Mouse (Mus musculus) midbrain, embryonic 15.5 days (tissue): ENCODE measurements around the gene Sobp. TPM values are rescaled to one million over a fixed set of nuclear protein-coding genes. Genes with fewer than 3 reads are reported as not detected.

Experiments
- ATAC-seq: fragments of 200-750 bp; cut with Nextera tagmentation; replicated peaks from 2 replicates; pipeline ENCODE4 v1.8.0; 2017; ENCODE audit warnings: moderate TSS enrichment
- H3K27ac ChIP-seq: fragments of 300-500 bp; sonication (generic); 2 replicates; pipeline ENCODE4 v1.5.1; 2015; ENCODE audit warnings: mild to moderate bottlenecking, inconsistent platforms
- H3K27me3 ChIP-seq: fragments of 300-500 bp; sonication (generic); replicated peaks from 2 replicates; pipeline ENCODE4 v1.6.1; 2015; ENCODE audit warnings: inconsistent platforms
- H3K36me3 ChIP-seq: fragments of 300-500 bp; sonication (generic); replicated peaks from 2 replicates; pipeline ENCODE4 v1.6.1; 2015; ENCODE audit warnings: inconsistent platforms
- H3K4me1 ChIP-seq: fragments of 300-500 bp; sonication (generic); 2 replicates; pipeline ENCODE4 v1.6.1; 2015; ENCODE audit warnings: inconsistent platforms
- H3K4me2 ChIP-seq: fragments of 300-500 bp; sonication (generic); 2 replicates; pipeline ENCODE4 v1.6.1; 2015; ENCODE audit warnings: inconsistent platforms, mild to moderate bottlenecking, moderate library complexity
- H3K4me3 ChIP-seq: fragments of 300-500 bp; sonication (generic); 2 replicates; pipeline ENCODE4 v1.5.1; 2015; ENCODE audit warnings: mild to moderate bottlenecking, inconsistent platforms
- H3K9ac ChIP-seq: fragments of 300-500 bp; sonication (generic); 2 replicates; pipeline ENCODE4 v1.6.1; 2015; ENCODE audit warnings: mild to moderate bottlenecking, inconsistent platforms
- H3K9me3 ChIP-seq: fragments of 300-500 bp; sonication (generic); 2 replicates; pipeline ENCODE4 v1.6.1; 2016; ENCODE audit warnings: inconsistent platforms
- WGBS: fragments of 180-500 bp; shearing (Covaris S2); methylation state at CpG from one replicate; pipeline ENCODE4 v1.1.7; 2015; ENCODE audit warnings: mixed read lengths; 5-methylcytosine and 5-hydroxymethylcytosine counted together
- polyA plus RNA-seq: library from polyadenylated mRNA; unstranded; fragments of >200 nt; fragmentation: Nextera tagmentation; extraction: Ambion mirVana; gene quantifications from 2 replicates; pipeline ENCODE4 v1.2.1, GENCODE M21; 2015

Sobp gene
- polyA plus RNA-seq = 15.9 and 17.3 TPM in 2 replicates

DNA sequence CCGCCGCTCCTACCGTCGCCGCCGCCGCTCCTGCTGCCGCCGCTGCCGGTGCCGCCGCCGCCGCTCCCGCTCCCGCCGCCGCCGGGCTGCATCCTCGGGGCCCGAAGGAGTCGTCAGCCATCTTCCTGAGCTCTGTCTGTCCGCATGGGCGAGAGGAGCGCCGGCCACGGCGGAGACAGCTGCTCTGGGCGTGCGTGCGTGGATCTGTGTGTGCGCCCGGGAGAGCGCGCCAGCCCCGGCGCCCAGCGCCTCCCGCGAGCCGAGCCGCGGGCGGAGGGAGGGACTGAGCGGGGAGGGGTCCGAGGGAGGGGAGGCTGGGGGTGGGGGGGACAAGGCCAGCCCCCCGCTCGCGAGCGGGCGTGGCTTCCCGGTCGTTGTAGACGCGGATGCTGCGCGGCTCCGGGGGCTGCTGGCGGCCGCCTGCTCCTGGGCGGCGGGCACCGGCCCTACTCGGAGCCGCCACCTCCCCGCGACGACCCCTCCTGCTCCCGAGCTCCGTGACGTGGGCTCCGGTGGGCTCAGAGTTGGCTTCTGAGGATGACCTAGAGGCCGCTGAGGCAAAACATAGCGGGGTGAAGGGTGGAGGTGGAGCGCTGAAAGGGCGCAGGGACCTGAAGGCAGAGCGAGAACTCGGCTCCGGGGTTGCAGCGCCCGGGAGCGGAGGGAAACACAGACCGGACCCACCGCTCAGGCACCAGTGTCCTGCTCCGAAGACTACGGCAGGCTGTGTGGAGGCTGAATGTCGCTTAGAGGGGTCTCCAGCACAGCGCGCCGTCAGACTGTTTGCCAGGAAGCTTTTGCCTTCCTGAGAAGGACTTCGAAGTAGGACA lies at the start of gene Sobp, which contains the start of gene 9030612E09Rik:
Gene Sobp (minus strand): TSS at position 205 of the 830 bp plus-strand sequence.
Gene 9030612E09Rik (plus strand): TSS at position 379 of the 830 bp plus-strand sequence.
- peak within 1 kb of the TSS; percentile 99 for H3K27ac ChIP-seq
- peak within 1 kb of the TSS; percentile 95 for H3K9ac ChIP-seq
- peak; percentile 86 for ATAC-seq
- H3K27me3 ChIP-seq = no peaks in the 10 kb centered on the region
- H3K4me2 ChIP-seq = peak within 1 kb of the TSS; percentile 76
- under 1% methylated on average over 75 of the region's 91 CpGs for WGBS
- peaks cover 34% of the 10 kb centered on the region for H3K4me1 ChIP-seq
- peak within 1 kb of the TSS; percentile 59 for H3K4me3 ChIP-seq
- no peaks in the 10 kb centered on the region for H3K9me3 ChIP-seq
- no peaks in the 10 kb centered on the region for H3K36me3 ChIP-seq

DNA sequence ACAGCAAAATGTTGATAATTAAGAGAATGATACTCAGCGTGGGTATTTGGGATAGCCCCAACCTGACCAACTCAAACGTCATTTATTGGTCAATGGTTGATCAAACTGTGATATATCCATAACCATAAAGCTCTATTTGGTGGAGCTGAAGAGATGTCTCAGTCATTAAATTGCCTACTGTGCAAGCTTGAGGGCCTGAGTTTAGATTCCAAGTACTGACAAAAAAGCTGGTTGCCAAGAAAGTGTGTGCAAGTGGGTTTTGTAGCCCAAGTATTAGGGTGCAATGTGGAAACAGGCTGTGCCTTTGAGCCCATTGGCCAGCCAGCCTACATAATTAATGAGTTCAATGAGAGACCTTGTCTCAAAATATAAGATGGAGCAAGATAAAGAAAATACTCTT lies 49.1 kb upstream of the Sobp start:
- no peaks in the 10 kb centered on the region for H3K36me3 ChIP-seq
- no peak overlapping the region for H3K9ac ChIP-seq
- 98% methylated on average over 2 of the region's 2 CpGs for WGBS
- no peaks in the 10 kb centered on the region for H3K9me3 ChIP-seq
- H3K4me1 ChIP-seq = peaks cover 11% of the 10 kb centered on the region
- no peak overlapping the region for H3K27ac ChIP-seq
- no peak overlapping the region for H3K4me3 ChIP-seq
- ATAC-seq = no peak
- no peak overlapping the region for H3K4me2 ChIP-seq
- no peaks in the 10 kb centered on the region for H3K27me3 ChIP-seq

DNA sequence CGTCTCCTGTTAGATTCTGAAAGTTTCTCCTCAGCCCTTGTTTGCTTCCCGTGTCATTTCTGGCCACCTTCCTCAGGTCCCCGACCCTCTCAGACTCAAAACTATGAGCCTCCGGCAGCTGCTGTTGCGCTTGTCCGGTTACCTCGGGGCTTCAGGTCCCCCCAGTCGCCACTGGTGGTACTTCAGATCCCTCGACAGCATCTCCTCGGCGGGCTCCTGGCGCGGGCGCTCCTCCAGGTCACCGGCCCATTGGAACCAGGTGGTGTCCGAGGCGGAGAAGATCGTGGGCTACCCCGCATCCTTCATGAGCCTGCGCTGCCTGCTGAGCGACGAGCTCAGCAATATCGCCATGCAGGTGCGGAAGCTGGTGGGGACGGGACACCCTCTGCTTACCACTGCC lies 47.3 kb upstream of the Sobp start:
- Histone ChIP-seq H3K9ac (peak overlapping the region; percentile 58), H3K36me3 (no peaks in the 10 kb centered on the region), H3K9me3 (no peaks in the 10 kb centered on the region), H3K27me3 (no peaks in the 10 kb centered on the region), H3K4me1 (peaks cover 11% of the 10 kb centered on the region), H3K4me2 (peak overlapping the region; percentile 90), H3K27ac (peak overlapping the region; percentile 95), H3K4me3 (peak overlapping the region; percentile 81)
- under 1% methylated on average over 25 of the region's 25 CpGs for WGBS
- peak; percentile 60 for ATAC-seq

DNA sequence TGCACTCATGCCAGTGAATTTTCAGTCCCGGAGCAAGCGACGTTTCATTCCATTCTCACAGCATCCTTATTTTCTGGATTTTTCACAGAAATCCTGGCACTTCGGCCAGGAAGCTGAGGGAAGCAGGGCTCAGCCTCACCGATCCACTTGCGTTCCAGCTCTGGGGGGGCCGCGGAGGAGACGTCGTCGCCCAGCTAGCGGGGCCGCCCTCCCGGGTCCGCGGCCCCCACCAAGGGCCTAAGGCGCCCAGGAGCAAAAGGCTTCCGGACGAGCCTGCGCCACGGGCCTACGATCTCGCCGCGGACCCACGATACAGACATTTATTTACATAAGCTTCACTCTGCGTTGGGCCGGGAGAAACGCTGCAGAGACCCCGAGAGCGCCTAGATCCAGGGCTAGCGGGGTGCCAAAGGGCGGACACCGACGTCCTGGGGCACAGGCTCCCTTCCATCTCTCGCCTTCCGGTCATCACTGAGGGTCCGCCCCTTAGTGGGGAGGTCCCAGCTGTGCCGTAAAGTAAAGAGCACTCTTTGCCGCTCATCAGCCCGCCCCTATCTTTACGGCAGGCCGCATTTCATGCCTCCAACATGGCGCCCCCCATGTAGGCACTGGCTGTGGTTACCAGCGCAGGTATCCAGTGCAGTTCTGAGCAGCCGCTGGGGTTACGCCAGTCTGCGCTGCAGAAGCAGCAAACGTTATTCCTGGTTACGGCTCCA lies 46.7 kb upstream of the Sobp start, which contains the start of gene Pdss2:
Gene Pdss2 (plus strand): TSS at position 577 of the 716 bp plus-strand sequence.
- peak; percentile 99 for ATAC-seq
- no peaks in the 10 kb centered on the region for H3K36me3 ChIP-seq
- under 1% methylated on average over 50 of the region's 50 CpGs for WGBS
- H3K4me1 ChIP-seq = peaks cover 11% of the 10 kb centered on the region
- H3K9ac ChIP-seq = peak within 1 kb of the TSS; percentile 90
- no peaks in the 10 kb centered on the region for H3K27me3 ChIP-seq
- H3K4me3 ChIP-seq = peak within 1 kb of the TSS; percentile 81
- H3K9me3 ChIP-seq = no peaks in the 10 kb centered on the region
- H3K4me2 ChIP-seq = peak within 1 kb of the TSS; percentile 90
- H3K27ac ChIP-seq = peak within 1 kb of the TSS; percentile 95

DNA sequence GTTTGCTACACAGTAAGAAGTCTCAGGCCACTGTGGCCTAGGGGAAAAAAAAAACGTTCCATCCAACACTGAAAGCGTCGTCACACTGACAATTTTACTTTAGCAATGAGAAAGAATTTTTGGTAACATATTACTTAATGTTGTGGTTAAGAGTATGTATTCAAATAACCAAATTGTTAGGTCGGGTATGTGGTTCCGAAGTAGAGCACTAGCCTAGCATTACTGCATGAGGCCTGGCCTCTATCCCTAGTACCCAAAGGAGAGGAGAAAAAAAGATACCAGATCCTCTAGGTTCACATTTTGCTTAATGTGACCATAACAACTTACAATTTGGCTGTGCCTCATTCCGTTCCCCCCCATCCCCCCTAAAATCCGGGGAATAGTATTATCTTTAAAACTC lies 46.1 kb upstream of the Sobp start:
- H3K9me3 ChIP-seq = no peaks in the 10 kb centered on the region
- H3K4me1 ChIP-seq = peaks cover 11% of the 10 kb centered on the region
- H3K36me3 ChIP-seq = no peaks in the 10 kb centered on the region
- ATAC-seq = peak; percentile 9; the same call in 1 of the 2 replicates
- H3K4me2 ChIP-seq = peak overlapping the region; percentile 90
- H3K9ac ChIP-seq = peak overlapping the region; percentile 90
- peak overlapping the region; percentile 95 for H3K27ac ChIP-seq
- 21% methylated on average over 7 of the region's 7 CpGs for WGBS
- no peaks in the 10 kb centered on the region for H3K27me3 ChIP-seq
- H3K4me3 ChIP-seq = peak overlapping the region; percentile 81

DNA sequence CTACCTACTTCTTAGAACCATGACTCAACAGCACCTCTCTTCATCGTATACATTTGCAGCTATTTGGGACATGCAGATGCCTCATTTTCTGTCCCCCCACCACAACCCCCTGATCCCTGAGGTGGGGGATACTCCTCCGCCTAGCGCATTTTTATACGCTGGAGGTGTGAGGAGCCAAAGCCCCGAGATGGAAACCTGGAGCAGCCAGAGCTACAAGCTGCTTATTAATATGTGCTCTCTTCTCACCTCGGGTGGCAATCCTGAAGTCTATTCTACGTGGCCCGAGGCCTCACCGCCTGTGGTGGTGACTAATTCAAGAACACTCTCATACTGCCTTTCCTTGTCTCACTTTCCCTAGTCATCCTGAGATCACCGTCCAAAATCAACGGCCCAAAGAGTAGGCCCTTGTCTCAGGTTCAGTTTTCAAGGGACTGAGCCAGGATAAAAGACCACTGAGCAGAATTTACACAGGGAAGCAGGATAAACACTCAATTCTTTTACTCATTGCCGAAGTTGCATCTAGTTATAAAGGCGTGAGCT lies 43.1 kb upstream of the Sobp start:
- 93% methylated on average over 13 of the region's 13 CpGs for WGBS
- Histone ChIP-seq H3K9me3 (no peaks in the 10 kb centered on the region), H3K27ac (no peak overlapping the region), H3K9ac (no peak overlapping the region), H3K4me3 (no peak overlapping the region), H3K27me3 (no peaks in the 10 kb centered on the region), H3K4me1 (peaks cover 11% of the 10 kb centered on the region), H3K4me2 (no peak overlapping the region), H3K36me3 (no peaks in the 10 kb centered on the region)
- no peak for ATAC-seq

DNA sequence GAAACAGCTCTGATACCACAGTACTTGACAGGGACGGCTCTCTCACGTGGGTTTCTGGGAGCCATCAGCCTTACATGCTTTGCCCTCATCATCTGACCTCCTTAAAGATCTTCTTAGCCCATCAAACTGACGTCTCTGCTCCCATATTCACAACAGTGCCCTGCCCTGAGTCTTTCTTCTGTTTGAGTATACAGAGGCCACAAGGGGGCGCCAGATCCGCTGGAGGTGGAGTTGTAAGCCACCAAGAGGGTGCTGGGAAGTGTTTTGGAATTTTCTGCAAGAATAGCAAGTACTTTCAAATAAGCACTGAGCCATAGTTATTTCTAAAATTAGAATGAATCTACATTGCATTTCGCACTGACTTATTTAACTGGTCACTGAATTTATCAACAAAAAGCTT lies 37.5 kb upstream of the Sobp start:
- ATAC-seq = no peak
- 35% methylated on average over 6 of the region's 6 CpGs for WGBS
- H3K4me1 ChIP-seq = no peaks in the 10 kb centered on the region
- H3K36me3 ChIP-seq = no peaks in the 10 kb centered on the region
- no peaks in the 10 kb centered on the region for H3K27me3 ChIP-seq
- H3K4me2 ChIP-seq = no peak overlapping the region
- H3K4me3 ChIP-seq = no peak overlapping the region
- H3K27ac ChIP-seq = no peak overlapping the region
- no peaks in the 10 kb centered on the region for H3K9me3 ChIP-seq
- no peak overlapping the region for H3K9ac ChIP-seq

DNA sequence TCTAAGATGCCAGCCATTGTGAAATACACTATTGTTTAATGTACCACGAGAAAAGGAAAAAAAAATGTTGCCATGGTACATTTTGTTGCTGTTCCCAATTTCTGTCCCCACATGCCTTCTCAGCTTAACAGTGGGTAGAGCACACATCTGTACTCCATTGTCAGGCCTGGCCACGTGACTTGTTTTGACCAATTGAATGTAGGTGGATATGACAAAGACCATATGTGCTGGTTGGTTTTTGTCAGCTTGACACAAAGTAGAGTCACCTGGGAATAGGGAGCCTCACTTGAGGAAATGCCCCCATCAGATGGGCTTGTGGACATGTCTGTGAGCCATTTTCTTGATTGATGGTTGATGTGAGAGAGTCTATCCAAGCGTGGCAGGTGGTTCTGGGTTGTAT lies 29.5 kb upstream of the Sobp start:
- no peak overlapping the region for H3K4me2 ChIP-seq
- H3K36me3 ChIP-seq = no peaks in the 10 kb centered on the region
- 91% methylated on average over 3 of the region's 3 CpGs for WGBS
- H3K4me1 ChIP-seq = no peaks in the 10 kb centered on the region
- no peaks in the 10 kb centered on the region for H3K9me3 ChIP-seq
- H3K27me3 ChIP-seq = no peaks in the 10 kb centered on the region
- H3K9ac ChIP-seq = no peak overlapping the region
- H3K27ac ChIP-seq = no peak overlapping the region
- no peak for ATAC-seq
- H3K4me3 ChIP-seq = no peak overlapping the region

DNA sequence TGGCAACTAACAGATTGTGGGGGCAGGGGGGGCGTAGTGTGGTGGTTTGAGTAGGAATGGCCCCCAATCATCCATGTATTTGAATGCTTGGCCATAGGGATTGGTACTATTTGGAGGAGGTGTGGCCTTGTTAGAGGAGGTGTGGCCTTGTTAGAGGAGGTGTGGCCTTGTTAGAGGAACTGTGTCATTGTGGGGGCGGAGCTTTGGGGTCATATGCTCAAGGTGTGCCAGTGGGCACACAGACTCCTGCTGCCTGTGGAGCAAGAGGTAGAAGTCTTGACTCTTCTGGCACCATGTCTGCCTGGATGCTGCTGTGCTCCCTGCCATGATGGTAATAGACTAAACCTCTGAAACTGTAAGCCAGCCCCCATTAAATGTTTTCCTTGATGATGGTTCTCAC lies 25.9 kb upstream of the Sobp start:
- ATAC-seq = no peak
- Histone ChIP-seq H3K9me3 (no peaks in the 10 kb centered on the region), H3K9ac (no peak overlapping the region), H3K27me3 (no peaks in the 10 kb centered on the region), H3K4me1 (no peaks in the 10 kb centered on the region), H3K4me2 (no peak overlapping the region), H3K27ac (no peak overlapping the region), H3K4me3 (no peak overlapping the region), H3K36me3 (no peaks in the 10 kb centered on the region)
- 100% methylated on average over 2 of the region's 2 CpGs for WGBS

DNA sequence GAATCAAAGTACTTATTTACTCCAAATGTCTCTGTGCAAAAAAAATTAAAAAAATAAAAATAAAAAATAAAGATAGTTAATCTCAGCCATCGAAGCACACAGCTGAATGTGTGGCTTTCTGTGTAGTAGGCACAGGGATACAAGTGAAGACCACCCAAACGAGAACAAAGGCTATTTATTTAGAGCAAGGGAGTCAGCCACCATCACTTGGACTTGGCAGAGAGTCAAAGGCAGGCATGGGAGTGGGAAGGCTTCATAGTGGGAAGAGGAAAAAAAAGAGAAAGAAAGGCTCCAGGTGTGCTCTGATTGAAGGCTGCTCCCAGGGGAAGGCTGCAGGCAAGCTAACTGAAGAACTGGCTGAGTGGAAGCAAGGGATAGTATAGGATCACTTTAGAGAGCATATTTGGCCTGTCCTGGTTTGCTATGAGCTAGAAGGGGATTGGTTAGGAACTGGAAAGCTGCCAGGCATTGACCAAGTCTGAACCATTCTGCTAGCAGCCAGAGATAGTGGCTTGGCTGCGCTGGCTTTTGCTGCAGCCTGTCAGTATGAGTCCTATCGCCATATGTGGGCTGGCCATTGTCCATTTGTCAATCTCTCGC lies 6.1 kb upstream of the Sobp start:
- peak overlapping the region; percentile 69; the same call in 1 of the 2 replicates for H3K27ac ChIP-seq
- no peaks in the 10 kb centered on the region for H3K27me3 ChIP-seq
- 28% methylated on average over 5 of the region's 5 CpGs for WGBS
- no peaks in the 10 kb centered on the region for H3K36me3 ChIP-seq
- H3K9me3 ChIP-seq = no peaks in the 10 kb centered on the region
- H3K9ac ChIP-seq = no peak overlapping the region
- 0 out of 2 replicates have a peak, but pooled peaks have one; percentile 42 for ATAC-seq
- H3K4me1 ChIP-seq = peaks cover 16% of the 10 kb centered on the region
- peak overlapping the region; percentile 6; the same call in 1 of the 2 replicates for H3K4me2 ChIP-seq
- H3K4me3 ChIP-seq = no peak overlapping the region

DNA sequence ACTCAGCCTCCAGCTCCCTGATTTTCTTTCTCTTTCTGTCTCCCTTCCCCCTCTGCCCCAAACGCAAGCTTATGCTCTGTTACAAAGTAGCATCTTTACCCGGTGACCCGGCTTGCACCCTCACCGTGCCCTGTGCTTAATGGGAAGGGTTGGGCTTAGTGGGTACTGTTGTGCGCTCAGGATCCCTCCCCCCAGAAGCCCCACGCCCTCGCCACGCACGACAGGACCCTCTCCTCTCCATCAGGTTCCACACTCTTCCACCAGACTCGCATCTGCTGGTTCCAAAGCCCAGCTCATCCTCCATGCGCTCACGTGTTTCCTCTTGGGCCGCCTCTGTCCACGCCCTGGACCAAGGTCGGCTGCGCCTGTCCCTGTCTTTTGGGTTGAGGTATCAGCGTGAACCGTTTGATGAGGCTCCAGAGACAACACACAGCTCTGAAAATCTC lies 849 bp upstream of the Sobp start:
- H3K4me1 ChIP-seq = peaks cover 31% of the 10 kb centered on the region
- peak overlapping the region; percentile 76 for H3K4me2 ChIP-seq
- H3K9ac ChIP-seq = peak overlapping the region; percentile 95
- H3K27ac ChIP-seq = peak overlapping the region; percentile 99
- H3K27me3 ChIP-seq = no peaks in the 10 kb centered on the region
- no peaks in the 10 kb centered on the region for H3K36me3 ChIP-seq
- WGBS = under 1% methylated on average over 18 of the region's 18 CpGs
- ATAC-seq = peak; percentile 57
- H3K9me3 ChIP-seq = no peaks in the 10 kb centered on the region
- peak overlapping the region; percentile 59 for H3K4me3 ChIP-seq
